Mouse (Mus musculus) thymus, postnatal 36 days (tissue): ENCODE data around the gene Slfnl1.

ENCODE experiments used
- DNase-seq, 2 experiments: peaks; one replicate each; pipeline ENCODE4 v3.0.0; 2022; ENCODE audit warnings: mixed read lengths in 2 of 2

The Slfnl1 gene

GRCm38 (mm10) chr4:120531986-120532385 is at the start of gene Slfnl1:
TSS of gene Slfnl1 (plus strand) at chr4:120532231.
- DNase-seq = no peak

- DNase-seq = no peak
Observed at GRCm38 (mm10) chr4:120487707-120488106, 44.3 kb upstream of the Slfnl1 start.

GRCm38 (mm10) chr4:120506955-120507354 is 25.1 kb upstream of the Slfnl1 start:
- DNase-seq = no peak

GRCm38 (mm10) chr4:120511203-120511602 is 20.8 kb upstream of the Slfnl1 start:
- DNase-seq = no peak

GRCm38 (mm10) chr4:120514366-120514765 is 17.7 kb upstream of the Slfnl1 start:
- no peak for DNase-seq

DNA sequence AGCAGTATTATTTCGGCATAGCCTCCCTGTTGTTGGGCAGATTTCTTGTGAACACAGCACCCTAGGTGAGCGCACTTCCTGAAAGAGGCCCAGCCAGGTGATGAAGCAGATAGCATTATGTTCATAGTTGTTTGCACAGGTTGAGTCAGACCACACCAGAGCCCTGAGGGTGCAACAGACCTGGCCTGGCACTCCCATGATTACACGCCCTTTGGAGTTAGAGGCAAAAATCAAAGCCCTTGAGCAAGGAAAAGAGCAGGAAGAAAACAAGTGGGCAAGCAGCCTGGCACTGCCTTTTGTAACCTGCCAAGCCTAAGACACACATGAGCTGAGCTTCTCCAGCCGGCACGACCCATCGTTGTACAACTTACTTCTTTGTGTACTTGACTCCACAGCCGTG is 15.5 kb upstream of the Slfnl1 start:
- no peak for DNase-seq

DNA sequence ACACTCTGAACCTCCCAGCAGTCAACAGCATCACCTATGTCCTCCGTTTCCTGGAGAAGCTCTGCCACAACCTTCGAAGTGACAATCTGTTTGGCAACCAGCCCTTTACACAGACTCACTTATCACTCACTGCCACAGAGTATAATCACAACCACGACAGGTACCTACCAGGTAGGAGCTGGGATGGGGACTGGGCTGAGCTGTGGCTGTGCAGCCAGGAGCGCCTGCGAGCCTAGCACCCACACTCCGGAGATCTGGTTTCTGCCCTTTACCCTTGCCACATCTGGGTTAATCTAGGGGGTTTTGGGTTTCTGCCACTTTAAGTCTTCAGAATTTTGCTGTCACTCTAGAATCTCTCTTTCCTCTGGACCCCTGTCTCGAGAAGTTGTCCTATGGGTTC is 15.1 kb upstream of the Slfnl1 start:
- DNase-seq = no peak

DNA sequence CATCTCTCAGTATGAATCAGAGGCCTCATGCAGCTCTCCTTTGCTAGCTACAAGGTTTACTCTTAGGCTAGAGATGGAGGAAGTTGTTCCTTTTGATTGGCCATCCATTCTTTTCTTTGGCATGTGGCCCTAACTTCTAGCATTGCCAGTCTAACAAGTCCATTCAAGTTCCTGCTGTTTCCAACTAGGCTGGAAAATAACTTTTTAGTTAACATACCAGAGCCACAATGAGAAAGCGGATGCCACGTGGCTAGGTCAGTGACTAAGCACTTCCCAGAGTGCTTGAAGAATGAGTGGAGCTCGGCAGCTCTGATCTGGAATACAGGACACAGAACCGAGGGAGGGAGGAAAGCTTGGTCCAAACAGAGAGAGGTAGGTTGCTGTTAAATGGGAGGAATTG is 14.7 kb upstream of the Slfnl1 start:
- DNase-seq = no peak

- no peak for DNase-seq
Observed at GRCm38 (mm10) chr4:120521761-120522160, 10.3 kb upstream of the Slfnl1 start.

- no peak for DNase-seq
Observed at GRCm38 (mm10) chr4:120522351-120522750, 9.7 kb upstream of the Slfnl1 start.

DNA sequence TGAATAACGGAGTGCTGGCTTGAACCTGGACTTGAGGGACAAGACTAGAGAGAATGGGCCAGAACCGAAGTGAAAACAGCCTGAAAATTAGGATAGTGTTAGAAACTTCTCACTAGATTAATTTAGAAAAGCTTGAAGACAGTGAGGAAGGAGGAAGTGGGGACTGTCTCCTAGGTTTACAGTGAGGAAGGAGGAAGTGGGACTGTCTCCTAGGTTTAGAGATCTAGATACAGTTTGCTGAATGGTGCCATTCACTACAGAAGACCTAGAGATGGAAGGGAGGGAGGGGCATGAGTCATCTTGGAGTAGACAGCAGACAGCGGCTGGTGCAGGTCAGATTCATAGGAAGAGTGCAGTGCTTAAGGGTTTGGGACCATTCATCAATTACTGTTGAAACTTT is 8.9 kb upstream of the Slfnl1 start:
- DNase-seq = no peak

GRCm38 (mm10) chr4:120528171-120528570 is 3.9 kb upstream of the Slfnl1 start:
- DNase-seq = no peak

DNA sequence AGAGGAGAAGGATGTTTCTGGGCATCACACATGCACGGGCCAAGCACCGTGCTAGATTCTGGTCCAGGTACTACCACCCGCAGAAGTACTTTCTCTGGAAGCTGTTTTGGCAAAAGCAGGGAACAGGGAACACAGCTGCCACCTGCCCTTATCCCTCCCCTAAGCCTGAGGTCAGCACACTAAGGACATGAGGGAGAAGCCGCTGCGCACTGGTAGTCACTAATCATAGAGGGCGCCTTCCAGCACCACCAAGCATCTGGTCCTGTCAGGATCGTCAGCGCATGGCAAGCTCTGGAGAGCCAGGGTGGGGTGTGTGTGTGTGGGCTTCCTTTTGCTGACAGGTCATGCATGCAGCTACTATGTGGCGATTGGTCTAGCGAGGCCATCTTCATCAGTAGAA is 6.6 kb downstream of the Slfnl1 start:
- DNase-seq = no peak

GRCm38 (mm10) chr4:120544896-120545295 is 12.9 kb downstream of the Slfnl1 start:
- no peak for DNase-seq

GRCm38 (mm10) chr4:120556592-120556991 is 24.6 kb downstream of the Slfnl1 start:
- no peak for DNase-seq

GRCm38 (mm10) chr4:120565726-120566125 is 33.7 kb downstream of the Slfnl1 start:
- DNase-seq = no peak

GRCm38 (mm10) chr4:120568005-120568404 is 36.0 kb downstream of the Slfnl1 start:
- DNase-seq = no peak

- no peak for DNase-seq
Observed at GRCm38 (mm10) chr4:120569025-120569424, 37.0 kb downstream of the Slfnl1 start.

GRCm38 (mm10) chr4:120569486-120570437 is 37.7 kb downstream of the Slfnl1 start, which contains the start of gene Ctps:
TSS of gene Ctps (minus strand) at chr4:120570276.
- peak; percentile 92 to 93 for DNase-seq

DNA sequence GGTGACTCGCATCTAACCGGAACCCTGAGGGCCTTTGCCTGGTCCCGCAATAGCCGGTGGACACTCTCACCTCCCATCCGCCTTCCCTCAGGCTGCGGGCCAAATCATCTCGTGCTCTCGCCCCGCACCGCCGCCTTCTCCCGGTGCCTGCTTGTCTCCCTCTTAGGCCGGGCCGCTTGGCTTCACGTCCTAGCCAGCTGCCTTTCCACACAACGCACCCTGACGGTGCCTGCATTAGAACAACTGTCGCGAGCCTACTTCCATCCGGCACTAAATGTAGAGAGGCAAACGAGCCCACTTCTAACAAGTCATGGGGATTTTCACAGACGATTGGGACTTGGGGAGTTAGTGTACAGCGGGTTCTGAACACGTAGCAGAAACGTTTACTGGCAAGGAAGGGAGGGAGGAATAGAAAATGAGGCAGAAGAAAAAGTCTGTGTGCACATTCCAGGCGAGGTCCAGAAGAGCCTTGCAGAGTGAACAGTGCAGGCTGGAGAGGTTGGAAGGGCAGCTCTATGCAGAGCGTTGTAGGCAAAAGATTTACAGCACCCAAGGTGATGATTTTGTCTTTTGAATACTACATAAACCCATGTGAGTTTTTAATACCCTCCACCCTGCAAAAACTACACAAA is 38.5 kb downstream of the Slfnl1 start:
- no peak for DNase-seq

GRCm38 (mm10) chr4:120571070-120571464 is 39.0 kb downstream of the Slfnl1 start:
- DNase-seq = no peak

GRCm38 (mm10) chr4:120571691-120572090 is 39.7 kb downstream of the Slfnl1 start:
- DNase-seq = no peak

DNA sequence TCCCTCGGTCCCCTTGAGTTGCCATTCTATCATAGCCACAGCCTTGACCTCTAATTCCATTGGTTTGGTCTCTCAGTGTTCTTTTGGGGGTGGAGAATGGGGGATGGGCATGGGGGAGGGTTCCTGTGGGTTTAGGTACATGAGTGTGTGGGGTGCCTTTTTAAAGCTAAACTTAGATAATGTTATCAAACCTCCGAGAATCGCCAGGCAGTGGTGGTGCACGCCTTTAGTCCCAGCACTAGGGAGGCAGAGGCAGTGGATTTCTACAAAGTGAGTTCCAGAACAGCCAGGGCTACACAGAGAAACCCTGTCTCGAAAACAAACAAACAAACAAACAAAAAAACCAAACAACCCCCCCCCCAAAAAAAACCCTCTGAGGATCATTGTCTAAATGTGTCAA is 48.9 kb downstream of the Slfnl1 start:
- DNase-seq = no peak

GRCm38 (mm10) chr4:120581711-120582110 is 49.7 kb downstream of the Slfnl1 start:
- no peak for DNase-seq
